Mouse (Mus musculus): ENCODE results near the gene Hist1h3f. TPM values are rescaled to one million over a fixed set of nuclear protein-coding genes. Genes with fewer than 3 reads are reported as not detected.
"Not testable (repeated sequence)": the region's sequence is repeated elsewhere in the genome, so short reads cannot be mapped to it uniquely, and the experiment has no call there.

The Hist1h3f gene
- total and polyA plus RNA-seq, 3 experiments = 1.2 to 541 TPM; not detected in 1

GRCm38 (mm10) chr13:23542225-23542980, 1.4 kb upstream of the Hist1h3f start:
- H3K4me1 ChIP-seq (ENCODE audit: control insufficient read depth in 1 of 2, insufficient read depth in 2 of 2, low read length in 2 of 2) = not testable (repeated sequence)

GRCm38 (mm10) chr13:23542999-23543607, 749 bp upstream of the Hist1h3f start, which contains the start of gene Hist1h2bh:
Hist1h2bh (minus strand) TSS chr13:23543392.
- H3K27ac ChIP-seq (ENCODE audit: control insufficient read depth, low read depth, low read length) = peak within 1 kb of the TSS; percentile 99
- H3K9ac ChIP-seq (ENCODE audit: control insufficient read depth, low read depth, low read length, poor library complexity, severe bottlenecking) = peak within 1 kb of the TSS; percentile 87
- not testable (repeated sequence) for H3K9me3 ChIP-seq (replicated peaks; ENCODE audit: insufficient read depth, low read length); H3K79me2 ChIP-seq (ENCODE audit: control insufficient read depth, insufficient read depth, low read length, poor library complexity); H3K27me3 ChIP-seq (ENCODE audit: control insufficient read depth in 1 of 2, insufficient read depth in 2 of 2, low read length in 2 of 2); H3K4me1 ChIP-seq (ENCODE audit: control insufficient read depth in 1 of 2, insufficient read depth in 2 of 2, low read length in 2 of 2)
- H3K4me3 ChIP-seq (ENCODE audit: control insufficient read depth in 1 of 2, insufficient read depth in 1 of 2, low read depth in 2 of 2, low read length in 2 of 2) = peak within 1 kb of the TSS; percentile 47 to 56
- peaks cover 0 to 18% of the 10 kb centered on the region in 2 experiments; a peak in 2 of 4 replicates for H3K36me3 ChIP-seq (ENCODE audit: control insufficient read depth in 1 of 2, insufficient read depth in 2 of 2, low read length in 2 of 2)
- peak; percentile 99 for DNase-seq (ENCODE audit: low read depth, low spot score)
- peak; percentile 97 to 99 for TF ChIP-seq POLR2A (IDR thresholded peaks at IDR 0.05; ENCODE audit: control insufficient read depth in 1 of 2, insufficient read depth in 1 of 2, low read depth in 1 of 2, low read length in 2 of 2, poor library complexity in 1 of 2)
- TF ChIP-seq UBTF (IDR thresholded peaks at IDR 0.05; ENCODE audit: borderline replicate concordance, insufficient read depth, low read depth, low read length) = peak; percentile 94; the same call in 1 of the 2 replicates
- peak; percentile 100 for TF ChIP-seq TBP (IDR thresholded peaks at IDR 0.05; ENCODE audit: low read depth, low read length)
- TF ChIP-seq POLR2AphosphoS5 (IDR thresholded peaks at IDR 0.05; ENCODE audit: borderline replicate concordance, low read depth, low read length) = peak; percentile 94; the same call in 1 of the 2 replicates
- TF ChIP-seq GATA1 (IDR thresholded peaks at IDR 0.05; ENCODE audit: low read depth, low read length) = 0 out of 2 replicates have a peak, but pooled peaks have one; percentile 10

More at GRCm38 (mm10) chr13:23542225-23542980, 1.4 kb upstream of the Hist1h3f start:
- not testable (repeated sequence) for H3K27me3 ChIP-seq (ENCODE audit: control insufficient read depth in 1 of 2, insufficient read depth in 2 of 2, low read length in 2 of 2); H3K9me3 ChIP-seq (replicated peaks; ENCODE audit: insufficient read depth, low read length); H3K79me2 ChIP-seq (ENCODE audit: control insufficient read depth, insufficient read depth, low read length, poor library complexity)
- TF ChIP-seq POLR2AphosphoS5 (IDR thresholded peaks at IDR 0.05; ENCODE audit: borderline replicate concordance, low read depth, low read length) (peak; percentile 87; the same call in 1 of the 2 replicates), TBP (IDR thresholded peaks at IDR 0.05; ENCODE audit: low read depth, low read length) (peak; percentile 44; the same call in 1 of the 2 replicates)
- H3K27ac ChIP-seq (ENCODE audit: control insufficient read depth, low read depth, low read length) = peak overlapping the region; percentile 95
- H3K36me3 ChIP-seq (ENCODE audit: control insufficient read depth in 1 of 2, insufficient read depth in 2 of 2, low read length in 2 of 2) = peaks cover 0 to 20% of the 10 kb centered on the region in 2 experiments; a peak in 2 of 4 replicates
- DNase-seq (ENCODE audit: low read depth, low spot score) = peak; percentile 82
- H3K9ac ChIP-seq (ENCODE audit: control insufficient read depth, low read depth, low read length, poor library complexity, severe bottlenecking) = peak overlapping the region; percentile 87
- peak overlapping the region; percentile 51 to 56 for H3K4me3 ChIP-seq (ENCODE audit: control insufficient read depth in 1 of 2, insufficient read depth in 1 of 2, low read depth in 2 of 2, low read length in 2 of 2)

DNA sequence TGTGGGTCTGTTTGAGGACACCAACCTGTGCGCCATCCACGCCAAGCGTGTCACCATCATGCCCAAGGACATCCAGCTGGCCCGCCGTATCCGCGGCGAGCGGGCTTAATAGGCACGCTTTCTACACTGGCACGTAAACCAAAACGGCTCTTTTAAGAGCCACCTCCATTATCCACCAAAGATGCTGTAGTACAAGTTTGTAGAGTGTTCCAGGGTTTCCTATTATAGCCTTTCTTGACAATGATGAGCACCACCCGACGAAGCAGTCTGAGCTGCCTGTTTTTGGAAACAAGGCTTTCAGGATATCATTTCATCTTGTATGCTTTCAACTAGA, 902 bp downstream of the Hist1h3f start:
- H3K4me1 ChIP-seq (ENCODE audit: control insufficient read depth in 1 of 2, insufficient read depth in 2 of 2, low read length in 2 of 2) = not testable (repeated sequence)
- H3K36me3 ChIP-seq (ENCODE audit: control insufficient read depth in 1 of 2, insufficient read depth in 2 of 2, low read length in 2 of 2) = peaks cover 0 to 28% of the 10 kb centered on the region in 2 experiments; a peak in 2 of 4 replicates

More for the DNA sequence above, 902 bp downstream of the Hist1h3f start:
- Histone ChIP-seq H3K4me3 (ENCODE audit: control insufficient read depth in 1 of 2, insufficient read depth in 1 of 2, low read depth in 2 of 2, low read length in 2 of 2) (peak overlapping the region in 1 of 2 experiments; percentile 50; a peak in 1 of 4 replicates), H3K27ac (ENCODE audit: control insufficient read depth, low read depth, low read length) (peak overlapping the region; percentile 91), H3K9ac (ENCODE audit: control insufficient read depth, low read depth, low read length, poor library complexity, severe bottlenecking) (peak overlapping the region; percentile 75)
- not testable (repeated sequence) for H3K9me3 ChIP-seq (replicated peaks; ENCODE audit: insufficient read depth, low read length); H3K27me3 ChIP-seq (ENCODE audit: control insufficient read depth in 1 of 2, insufficient read depth in 2 of 2, low read length in 2 of 2); H3K79me2 ChIP-seq (ENCODE audit: control insufficient read depth, insufficient read depth, low read length, poor library complexity)
- 0 out of 2 replicates have a peak, but pooled peaks have one; percentile 66 for TF ChIP-seq UBTF (IDR thresholded peaks at IDR 0.05; ENCODE audit: borderline replicate concordance, insufficient read depth, low read depth, low read length)
- peak in 1 of 2 experiments; percentile 80; a peak in 2 of 4 replicates for TF ChIP-seq POLR2A (IDR thresholded peaks at IDR 0.05; ENCODE audit: control insufficient read depth in 1 of 2, insufficient read depth in 1 of 2, low read depth in 1 of 2, low read length in 2 of 2, poor library complexity in 1 of 2)
- peak; percentile 61 for DNase-seq (ENCODE audit: low read depth, low spot score)

Measured in MEL (cell line).